Mouse (Mus musculus) MEL (cell line): ENCODE measurements around the gene Ccdc180.

Experiments
- CTCF ChIP-seq, 3 experiments: IDR thresholded peaks in 2 of 3; conservative IDR thresholded peaks in 1 of 3; 2 replicates each; pipeline ENCODE4 v1.5.1; 2011 to 2012; ENCODE audit warnings: low read length in 3 of 3, low read depth in 2 of 3, mild to moderate bottlenecking in 2 of 3, improper control_type of control experiment in 1 of 3, inconsistent platforms in 1 of 3, mixed read lengths in 1 of 3, moderate library complexity in 1 of 3; ENCODE audit not compliant: control insufficient read depth in 1 of 3, insufficient read depth in 1 of 3, poor library complexity in 1 of 3, severe bottlenecking in 1 of 3
- HCFC1 ChIP-seq: IDR thresholded peaks from 2 replicates; pipeline ENCODE4 v1.6.1; 2012; ENCODE audit warnings: low read depth, mild to moderate bottlenecking, inconsistent platforms, low read length, improper control_type of control experiment, moderate library complexity
- MYC ChIP-seq: IDR thresholded peaks from 2 replicates; pipeline ENCODE4 v1.6.1; 2011; ENCODE audit warnings: low read depth, mild to moderate bottlenecking, low read length, improper control_type of control experiment, moderate library complexity
- USF1 ChIP-seq: IDR thresholded peaks from 2 replicates; pipeline ENCODE4 v1.6.1; 2014; ENCODE audit warnings: low read depth, mild to moderate bottlenecking, inconsistent platforms, low read length, improper control_type of control experiment, moderate library complexity
- ZNF384 ChIP-seq: IDR thresholded peaks from 2 replicates; pipeline ENCODE4 v1.6.1; 2012; ENCODE audit warnings: low read depth, mild to moderate bottlenecking, inconsistent platforms, low read length, improper control_type of control experiment

DNA sequence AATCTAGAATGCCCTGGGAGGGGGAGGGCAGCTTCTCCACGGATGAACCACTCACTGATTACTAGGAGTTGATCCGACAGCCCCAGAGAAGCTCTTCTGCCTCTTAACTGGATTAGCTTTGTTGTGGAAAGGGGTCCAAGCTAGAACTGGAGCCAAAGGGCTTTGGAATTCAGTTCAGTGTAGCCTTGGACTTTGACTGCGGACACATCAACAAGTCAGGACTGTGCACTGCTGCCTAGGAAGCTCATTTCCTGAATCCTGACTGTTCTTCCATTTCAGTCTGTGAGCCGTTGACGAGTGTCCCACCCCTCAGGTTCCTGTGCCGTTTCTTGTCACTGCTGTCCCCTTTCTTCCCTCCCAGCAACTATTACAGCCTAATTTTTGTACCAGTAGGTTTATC lies 76.6 kb downstream of the Ccdc180 start:
- no peak for TF ChIP-seq HCFC1
- TF ChIP-seq ZNF384, result no peak
- TF ChIP-seq CTCF (IDR thresholded peaks at IDR 0.05 in 2 of 3, conservative IDR thresholded peaks at IDR 0.05 in 1 of 3; ENCODE audit: control insufficient read depth in 1 of 3, insufficient read depth in 1 of 3, low read depth in 2 of 3, low read length in 3 of 3, poor library complexity in 1 of 3, severe bottlenecking in 1 of 3), result no peak
- no peak for TF ChIP-seq USF1
- no peak for TF ChIP-seq MYC
